In genomic region chr2:152738341-152738740, GRCm38 (mm10) we compare ENCODE assay signal across 9 mouse cellular contexts. TPM values are rescaled to one million over a fixed set of nuclear protein-coding genes. Genes with fewer than 3 reads are reported as not detected.
DNase-seq lines count a peak whose midpoint lies in the region; ATAC-seq and TF ChIP-seq lines count a peak whose summit lies in the region.
"Had no signal": no experiment of that assay in that cellular context is flagged by ENCODE, and none has a peak within 500 bp of the region (broad histone marks: within the 10 kb centered on the region; RNA-seq: fewer than 3 reads in every experiment).

No protein-coding gene starts in this region.

- WGBS in heart, embryonic 15.5 days = 57% methylated on average over 2 of the region's 2 CpGs
- WGBS in hindbrain, embryonic 15.5 days = 56% methylated on average over 2 of the region's 2 CpGs
- 45% methylated on average over 2 of the region's 2 CpGs for WGBS in midbrain, embryonic 16.5 days

- no peak for ATAC-seq in heart, embryonic 15.5 days (replicated peaks; ENCODE audit: insufficient number of reproducible peaks, insufficient read depth, low FRiP score, low read depth)
- ATAC-seq in hindbrain, embryonic 15.5 days (ENCODE audit: low FRiP score, low read depth) = no peak
- no peak for ATAC-seq in midbrain, embryonic 16.5 days
- ATAC-seq in erythroid progenitor cell, adult 5-6 weeks (replicated peaks; ENCODE audit: low FRiP score, poor library complexity, severe bottlenecking) = no peak

- TF ChIP-seq POLR2A in cortical plate, adult 2 months (IDR thresholded peaks at IDR 0.05; ENCODE audit: extremely low read depth, insufficient read depth, low read length) = no peak

- intact Hi-C loops in heart, postnatal 14 days (cut with DNase I) = no loop called here

- H3K4me3 ChIP-seq in heart, embryonic 15.5 days = peak overlapping the region; percentile 57
- peak overlapping the region; percentile 63 for H3K4me3 ChIP-seq in cortical plate, adult 2 months (ENCODE audit: insufficient read depth, low read length)
- peak overlapping the region; percentile 47 for H3K4me3 ChIP-seq in hindbrain, embryonic 15.5 days
- H3K4me3 ChIP-seq in midbrain, embryonic 16.5 days (ENCODE audit: low read depth, low read length) = peak overlapping the region; percentile 41; the same call in 1 of the 2 replicates

- H3K4me2 ChIP-seq in heart, embryonic 15.5 days = peak overlapping the region; percentile 73
- H3K4me2 ChIP-seq in hindbrain, embryonic 15.5 days = peak overlapping the region; percentile 75
- peak overlapping the region; percentile 75 for H3K4me2 ChIP-seq in midbrain, embryonic 16.5 days (ENCODE audit: low read length)

- TF ChIP-seq CTCF in cortical plate, adult 2 months (IDR thresholded peaks at IDR 0.05; ENCODE audit: extremely low read depth, insufficient read depth, low read length) = no peak

- no peaks in the 10 kb centered on the region for H3K9me3 ChIP-seq in heart, embryonic 15.5 days (replicated peaks)
- no peaks in the 10 kb centered on the region for H3K9me3 ChIP-seq in hindbrain, embryonic 15.5 days
- H3K9me3 ChIP-seq in midbrain, embryonic 16.5 days (replicated peaks; ENCODE audit: control insufficient read depth, low read length, poor library complexity, severe bottlenecking) = no peaks in the 10 kb centered on the region

- H3K27ac ChIP-seq in heart, embryonic 15.5 days = peak overlapping the region; percentile 86
- H3K27ac ChIP-seq in cortical plate, adult 2 months (ENCODE audit: insufficient read depth, low read length) = peak overlapping the region; percentile 87
- H3K27ac ChIP-seq in hindbrain, embryonic 15.5 days (replicated peaks) = peak overlapping the region; percentile 68
- peak overlapping the region; percentile 54 for H3K27ac ChIP-seq in midbrain, embryonic 16.5 days (ENCODE audit: low read length)

- no peaks in the 10 kb centered on the region for H3K27me3 ChIP-seq in heart, embryonic 15.5 days
- no peaks in the 10 kb centered on the region for H3K27me3 ChIP-seq in hindbrain, embryonic 15.5 days
- no peaks in the 10 kb centered on the region; the same call in 1 of the 2 replicates for H3K27me3 ChIP-seq in midbrain, embryonic 16.5 days (ENCODE audit: control insufficient read depth, insufficient read depth, low read depth, low read length)
- H3K27me3 ChIP-seq: Patski had no signal

- no peaks in the 10 kb centered on the region for H3K36me3 ChIP-seq in heart, embryonic 15.5 days
- no peaks in the 10 kb centered on the region for H3K36me3 ChIP-seq in hindbrain, embryonic 15.5 days
- no peaks in the 10 kb centered on the region for H3K36me3 ChIP-seq in midbrain, embryonic 16.5 days (ENCODE audit: control insufficient read depth, insufficient read depth, low read length)

- no peak for DNase-seq in heart, postnatal 14 days
- no peak for DNase-seq in layer of hippocampus, postnatal 14 days (ENCODE audit: low spot score in 2 of 2)
- no peak for DNase-seq in cerebellum, adult 9-11 months

- peaks cover 77% of the 10 kb centered on the region for H3K4me1 ChIP-seq in heart, embryonic 15.5 days (replicated peaks)
- peaks cover 3% of the 10 kb centered on the region for H3K4me1 ChIP-seq in cortical plate, adult 2 months (ENCODE audit: control insufficient read depth, insufficient read depth, low read length)
- peaks cover 63% of the 10 kb centered on the region for H3K4me1 ChIP-seq in hindbrain, embryonic 15.5 days (replicated peaks)
- peaks cover 37% of the 10 kb centered on the region for H3K4me1 ChIP-seq in midbrain, embryonic 16.5 days (ENCODE audit: control insufficient read depth, insufficient read depth, low read length)

- peak overlapping the region; percentile 53 for H3K9ac ChIP-seq in heart, embryonic 15.5 days
- H3K9ac ChIP-seq in hindbrain, embryonic 15.5 days = 0 out of 2 replicates have a peak overlapping the region, but pooled peaks have one; percentile 30
- no peak overlapping the region for H3K9ac ChIP-seq in midbrain, embryonic 16.5 days (ENCODE audit: low read depth, low read length)

RNA-seq across cellular contexts. Expression of gene Id1, which starts 2.3 kb away (rescaled TPM):
- 61.9 and 63.1 TPM in 2 replicates for polyA plus RNA-seq in heart, embryonic 15.5 days (2015; fragmentation: Nextera tagmentation; extraction: Ambion mirVana)
- 10 to 100 TPM; 82.1 to 85.3 TPM for total RNA-seq in heart, postnatal 14 days (2021)
- 74.2 and 81.0 TPM in 2 replicates for polyA plus RNA-seq in cortical plate, adult 2 months (2012; rRNA removed)
- polyA plus RNA-seq in hindbrain, embryonic 15.5 days (2015; fragmentation: Nextera tagmentation; extraction: Ambion mirVana) = 55.3 and 57.5 TPM in 2 replicates
- 23.7 and 35.7 TPM in 2 replicates for polyA plus RNA-seq in midbrain, embryonic 16.5 days (2015; fragmentation: Nextera tagmentation; extraction: Ambion mirVana)
- 10 to 100 TPM; 32.9 to 35.8 TPM for total RNA-seq in layer of hippocampus, postnatal 14 days (2021)
- 1.3 and 17.3 TPM in 2 replicates for total RNA-seq in erythroid progenitor cell, adult 5-6 weeks (2015; ENCODE audit: low replicate concordance)
- 1.6 and 2.6 TPM in 2 replicates for total RNA-seq in erythroid progenitor cell, adult 5-6 weeks (2017; ENCODE audit: low replicate concordance)

RNA-seq across cellular contexts. Expression of gene Cox4i2, which starts 15.6 kb away (rescaled TPM):
- 20.8 and 24.2 TPM in 2 replicates for polyA plus RNA-seq in heart, embryonic 15.5 days (2015; fragmentation: Nextera tagmentation; extraction: Ambion mirVana)
- total RNA-seq in heart, postnatal 14 days (2021) = 10 to 100 TPM; 17.8 to 19.1 TPM
- 6.3 and 6.9 TPM in 2 replicates for polyA plus RNA-seq in cortical plate, adult 2 months (2012; rRNA removed)
- polyA plus RNA-seq in hindbrain, embryonic 15.5 days (2015; fragmentation: Nextera tagmentation; extraction: Ambion mirVana) = 6.3 TPM in 2 replicates
- polyA plus RNA-seq in midbrain, embryonic 16.5 days (2015; fragmentation: Nextera tagmentation; extraction: Ambion mirVana) = 5.0 and 5.4 TPM in 2 replicates
- 1 to 10 TPM; 2.9 to 3.6 TPM for total RNA-seq in layer of hippocampus, postnatal 14 days (2021)
- 1.8 TPM in 1 of 2 replicates, not detected in the other for total RNA-seq in erythroid progenitor cell, adult 5-6 weeks (2015; ENCODE audit: low replicate concordance)
- total RNA-seq in erythroid progenitor cell, adult 5-6 weeks (2017; ENCODE audit: low replicate concordance) = not detected in 2 replicates

RNA-seq across cellular contexts. Expression of gene Mcts2, which starts 51.5 kb away (rescaled TPM):
- 18.9 and 20.3 TPM in 2 replicates for polyA plus RNA-seq in heart, embryonic 15.5 days (2015; fragmentation: Nextera tagmentation; extraction: Ambion mirVana)
- total RNA-seq in heart, postnatal 14 days (2021) = 10 to 100 TPM; 17.4 to 18.7 TPM
- 20.0 and 21.5 TPM in 2 replicates for polyA plus RNA-seq in cortical plate, adult 2 months (2012; rRNA removed)
- polyA plus RNA-seq in hindbrain, embryonic 15.5 days (2015; fragmentation: Nextera tagmentation; extraction: Ambion mirVana) = 32.6 and 37.3 TPM in 2 replicates
- polyA plus RNA-seq in midbrain, embryonic 16.5 days (2015; fragmentation: Nextera tagmentation; extraction: Ambion mirVana) = 31.1 and 34.4 TPM in 2 replicates
- total RNA-seq in layer of hippocampus, postnatal 14 days (2021) = 10 to 100 TPM; 25.4 to 25.7 TPM
- not detected in 2 replicates for total RNA-seq in erythroid progenitor cell, adult 5-6 weeks (2015; ENCODE audit: low replicate concordance)
- 1.7 TPM in 1 of 2 replicates, not detected in the other for total RNA-seq in erythroid progenitor cell, adult 5-6 weeks (2017; ENCODE audit: low replicate concordance)
